Mouse (Mus musculus) myocyte (in vitro differentiated cells): Measurements from ENCODE around the gene Dtx1. TPM values are rescaled to one million over a fixed set of nuclear protein-coding genes. Genes with fewer than 3 reads are reported as not detected.

Experiments
- H3K27me3 ChIP-seq: one replicate; pipeline ENCODE4 v1.6.1; 2011; ENCODE audit not compliant: control insufficient read depth, insufficient read depth, insufficient read length
- H3K36me3 ChIP-seq: one replicate; pipeline ENCODE4 v1.6.1; 2011; ENCODE audit not compliant: control insufficient read depth, insufficient read depth
- H3K4me2 ChIP-seq: one replicate; pipeline ENCODE4 v1.6.1; 2011; ENCODE audit warnings: low read depth, control low read depth
- H3K4me3 ChIP-seq: one replicate; pipeline ENCODE4 v1.5.1; 2011; ENCODE audit warnings: mild to moderate bottlenecking, control low read depth, moderate library complexity
- H3K79me2 ChIP-seq: one replicate; pipeline ENCODE4 v1.6.1; 2011; ENCODE audit not compliant: control insufficient read depth, insufficient read depth
- H3ac ChIP-seq: one replicate; pipeline ENCODE4 v1.6.1; 2011; ENCODE audit not compliant: control insufficient read depth, insufficient read length
- CEBPB ChIP-seq: IDR thresholded peaks from 2 replicates; pipeline ENCODE4 v1.6.1; 2011; ENCODE audit warnings: mild to moderate bottlenecking, moderate library complexity; ENCODE audit not compliant: poor library complexity, insufficient read depth, severe bottlenecking
- E2F4 ChIP-seq: IDR thresholded peaks from one replicate; pipeline ENCODE4 v1.6.1; 2011; ENCODE audit warnings: mild to moderate bottlenecking, control low read depth, moderate library complexity; ENCODE audit not compliant: insufficient read depth
- MAX ChIP-seq: IDR thresholded peaks from one replicate; pipeline ENCODE4 v1.6.1; 2011; ENCODE audit warnings: low read depth, mild to moderate bottlenecking, control low read depth
- MYOD1 ChIP-seq, 3 experiments: IDR thresholded peaks; one replicate each; pipeline ENCODE4 v1.6.1; 2011; ENCODE audit warnings: control low read depth in 2 of 3, low read depth in 2 of 3, mild to moderate bottlenecking in 2 of 3, moderate library complexity in 1 of 3; ENCODE audit not compliant: insufficient read length in 2 of 3, control insufficient read depth in 1 of 3
- MYOG ChIP-seq, 3 experiments: IDR thresholded peaks; one replicate each; pipeline ENCODE4 v1.6.1; 2011; ENCODE audit warnings: control low read depth in 2 of 3, low read depth in 2 of 3, mild to moderate bottlenecking in 2 of 3; ENCODE audit not compliant: insufficient read length in 2 of 3, control insufficient read depth in 1 of 3, insufficient read depth in 1 of 3
- POLR2A ChIP-seq: IDR thresholded peaks from one replicate; pipeline ENCODE4 v1.6.1; 2011; ENCODE audit warnings: low read depth, mild to moderate bottlenecking, control low read depth, moderate library complexity; ENCODE audit not compliant: insufficient read length
- POLR2AphosphoS2 ChIP-seq: IDR thresholded peaks from one replicate; pipeline ENCODE4 v1.6.1; 2011; ENCODE audit warnings: low read depth, control low read depth; ENCODE audit not compliant: insufficient read length
- REST ChIP-seq: IDR thresholded peaks from one replicate; pipeline ENCODE4 v1.6.1; 2011; ENCODE audit warnings: mild to moderate bottlenecking, control low read depth, moderate library complexity; ENCODE audit not compliant: insufficient read depth, insufficient read length
- SRF ChIP-seq: IDR thresholded peaks from one replicate; pipeline ENCODE4 v1.6.1; 2011; ENCODE audit warnings: low read depth; ENCODE audit not compliant: control insufficient read depth, insufficient read length
- TCF12 ChIP-seq: IDR thresholded peaks from one replicate; pipeline ENCODE4 v1.6.1; 2011; ENCODE audit warnings: mild to moderate bottlenecking, control low read depth; ENCODE audit not compliant: poor library complexity, insufficient read depth, severe bottlenecking
- TCF3 ChIP-seq: IDR thresholded peaks from one replicate; pipeline ENCODE4 v1.6.1; 2011; ENCODE audit warnings: low read depth, control low read depth; ENCODE audit not compliant: insufficient read length
- USF1 ChIP-seq: IDR thresholded peaks from one replicate; pipeline ENCODE4 v1.6.1; 2011; ENCODE audit warnings: low read depth, mild to moderate bottlenecking, control low read depth, moderate library complexity
- polyA plus RNA-seq: library from polyadenylated mRNA; unstranded; fragments of >200 nt; fragmentation: generic; extraction: Trizol; gene quantifications from one replicate; pipeline ENCODE4 v1.2.1, GENCODE M21; 2012; ENCODE audit warnings: missing spikeins

The Dtx1 gene
- polyA plus RNA-seq, 1 experiment, result not detected

- H3K4me3 ChIP-seq, result no peak overlapping the region
- TF ChIP-seq CEBPB, result no peak
- no peak for TF ChIP-seq E2F4
- TF ChIP-seq MYOG (IDR thresholded peaks at IDR 0.05; ENCODE audit: control insufficient read depth in 1 of 3, insufficient read depth in 1 of 3, insufficient read length in 2 of 3, low read depth in 2 of 3), result no peak
- no peak for TF ChIP-seq MYOD1 (IDR thresholded peaks at IDR 0.05; ENCODE audit: control insufficient read depth in 1 of 3, insufficient read length in 2 of 3, low read depth in 2 of 3)
- no peak for TF ChIP-seq USF1
- no peak for TF ChIP-seq SRF
- TF ChIP-seq POLR2A, result no peak
- no peak for TF ChIP-seq MAX
- TF ChIP-seq TCF3, result no peak
- no peak for TF ChIP-seq REST
- no peak for TF ChIP-seq TCF12
- TF ChIP-seq POLR2AphosphoS2, result no peak
- H3ac ChIP-seq, result no peak overlapping the region
- H3K27me3 ChIP-seq, result peaks cover 82% of the 10 kb centered on the region
- no peaks in the 10 kb centered on the region for H3K79me2 ChIP-seq
- H3K4me2 ChIP-seq, result no peak overlapping the region
- H3K36me3 ChIP-seq, result no peaks in the 10 kb centered on the region
These were observed 4.8 kb downstream of the Dtx1 start for GRCm38 (mm10) chr5:120706976-120707375.

GRCm38 (mm10) chr5:120706541-120706940 lies 5.2 kb downstream of the Dtx1 start:
- no peak overlapping the region for H3K4me3 ChIP-seq
- no peaks in the 10 kb centered on the region for H3K79me2 ChIP-seq
- H3ac ChIP-seq, result no peak overlapping the region
- peaks cover 78% of the 10 kb centered on the region for H3K27me3 ChIP-seq
- H3K36me3 ChIP-seq, result no peaks in the 10 kb centered on the region
- no peak for TF ChIP-seq TCF3
- no peak for TF ChIP-seq MYOG (IDR thresholded peaks at IDR 0.05; ENCODE audit: control insufficient read depth in 1 of 3, insufficient read depth in 1 of 3, insufficient read length in 2 of 3, low read depth in 2 of 3)
- TF ChIP-seq TCF12, result no peak
- no peak for TF ChIP-seq CEBPB
- no peak for TF ChIP-seq USF1
- TF ChIP-seq SRF, result no peak
- TF ChIP-seq POLR2AphosphoS2, result no peak
- no peak for TF ChIP-seq POLR2A
- no peak for TF ChIP-seq REST
- no peak for TF ChIP-seq MYOD1 (IDR thresholded peaks at IDR 0.05; ENCODE audit: control insufficient read depth in 1 of 3, insufficient read length in 2 of 3, low read depth in 2 of 3)
- TF ChIP-seq MAX, result no peak
- TF ChIP-seq E2F4, result no peak
- no peak overlapping the region for H3K4me2 ChIP-seq

DNA sequence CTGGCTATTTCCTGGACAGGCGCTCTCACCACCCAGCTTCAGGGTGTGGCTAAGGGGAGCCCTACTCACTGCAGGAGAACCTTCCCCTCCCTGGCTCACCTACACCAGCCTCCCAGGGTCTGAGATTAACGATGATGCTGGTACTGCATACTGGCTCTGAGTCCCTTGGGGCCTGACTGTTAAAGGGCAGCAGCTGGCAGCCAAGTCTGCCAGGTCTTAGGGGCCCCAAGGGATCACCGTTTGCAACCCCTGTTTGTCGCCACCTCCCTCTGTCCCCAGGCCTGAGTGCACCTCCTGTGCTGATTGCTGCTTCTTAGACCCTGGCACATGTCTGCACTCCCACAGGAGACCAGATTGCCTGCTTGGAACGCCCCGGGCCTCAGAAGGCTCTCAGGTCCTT lies 7.3 kb downstream of the Dtx1 start:
- Histone ChIP-seq H3K27me3 (peaks cover 72% of the 10 kb centered on the region), H3K4me3 (no peak overlapping the region), H3K36me3 (no peaks in the 10 kb centered on the region), H3ac (no peak overlapping the region), H3K4me2 (no peak overlapping the region), H3K79me2 (no peaks in the 10 kb centered on the region)
- TF ChIP-seq REST (no peak), POLR2AphosphoS2 (no peak), TCF12 (no peak), MYOG (IDR thresholded peaks at IDR 0.05; ENCODE audit: control insufficient read depth in 1 of 3, insufficient read depth in 1 of 3, insufficient read length in 2 of 3, low read depth in 2 of 3) (no peak), E2F4 (no peak), MAX (no peak), TCF3 (no peak), SRF (no peak), MYOD1 (IDR thresholded peaks at IDR 0.05; ENCODE audit: control insufficient read depth in 1 of 3, insufficient read length in 2 of 3, low read depth in 2 of 3) (no peak), USF1 (no peak), CEBPB (no peak), POLR2A (no peak)

- TF ChIP-seq SRF (no peak), REST (no peak), TCF12 (no peak), POLR2A (no peak), MAX (no peak), TCF3 (no peak), CEBPB (no peak), E2F4 (no peak), MYOG (IDR thresholded peaks at IDR 0.05; ENCODE audit: control insufficient read depth in 1 of 3, insufficient read depth in 1 of 3, insufficient read length in 2 of 3, low read depth in 2 of 3) (no peak), MYOD1 (IDR thresholded peaks at IDR 0.05; ENCODE audit: control insufficient read depth in 1 of 3, insufficient read length in 2 of 3, low read depth in 2 of 3) (no peak), USF1 (no peak), POLR2AphosphoS2 (no peak)
- Histone ChIP-seq H3K79me2 (no peaks in the 10 kb centered on the region), H3ac (no peak overlapping the region), H3K4me3 (no peak overlapping the region), H3K27me3 (peaks cover 73% of the 10 kb centered on the region), H3K36me3 (no peaks in the 10 kb centered on the region), H3K4me2 (no peak overlapping the region)
These were observed 8.1 kb downstream of the Dtx1 start for GRCm38 (mm10) chr5:120703660-120704059.

GRCm38 (mm10) chr5:120702969-120703368 lies 8.8 kb downstream of the Dtx1 start:
- TF ChIP-seq TCF3 (no peak), POLR2A (no peak), USF1 (no peak), TCF12 (no peak), MAX (no peak), SRF (no peak), CEBPB (no peak), MYOG (IDR thresholded peaks at IDR 0.05; ENCODE audit: control insufficient read depth in 1 of 3, insufficient read depth in 1 of 3, insufficient read length in 2 of 3, low read depth in 2 of 3) (no peak), MYOD1 (IDR thresholded peaks at IDR 0.05; ENCODE audit: control insufficient read depth in 1 of 3, insufficient read length in 2 of 3, low read depth in 2 of 3) (no peak), POLR2AphosphoS2 (no peak), REST (no peak), E2F4 (no peak)
- Histone ChIP-seq H3K27me3 (peaks cover 74% of the 10 kb centered on the region), H3K4me3 (no peak overlapping the region), H3K79me2 (no peaks in the 10 kb centered on the region), H3K36me3 (no peaks in the 10 kb centered on the region), H3ac (no peak overlapping the region), H3K4me2 (no peak overlapping the region)
